Mouse (Mus musculus) brain, embryonic 14.5 days (tissue): Measurements from ENCODE around the gene Lmntd1.

Source experiments
- CTCF ChIP-seq: fragments of 200-500 bp; IDR thresholded peaks from 2 replicates; pipeline ENCODE4 v1.5.1; 2012; ENCODE audit warnings: inconsistent platforms, mild to moderate bottlenecking, moderate library complexity, borderline replicate concordance; ENCODE audit not compliant: insufficient read depth, insufficient read length; ENCODE audit errors: extremely low read depth
- POLR2A ChIP-seq: fragments of 200-500 bp; IDR thresholded peaks from 2 replicates; pipeline ENCODE4 v1.6.1; 2012; ENCODE audit warnings: mild to moderate bottlenecking, inconsistent platforms, borderline replicate concordance; ENCODE audit not compliant: poor library complexity, insufficient read depth, insufficient read length, severe bottlenecking; ENCODE audit errors: extremely low read depth

- no peak for TF ChIP-seq POLR2A
- no peak for TF ChIP-seq CTCF
Observed at GRCm38 (mm10) chr6:145389904-145390303, 224.2 kb downstream of the Lmntd1 start.
